Mouse (Mus musculus) cerebellum, postnatal 10 days (tissue): ENCODE data around the gene Fbxw7.

Experiments used
- DNase-seq, 2 experiments: peaks; one replicate each; pipeline ENCODE4 v3.0.0; 2021; ENCODE audit warnings: mixed read lengths in 2 of 2

Gene Fbxw7

GRCm38 (mm10) chr3:84897952-84898351 is 82.9 kb downstream of the Fbxw7 start:
- no peak for DNase-seq

GRCm38 (mm10) chr3:84906528-84906927 is 91.5 kb downstream of the Fbxw7 start:
- DNase-seq = peak; percentile 46 to 56

- no peak for DNase-seq
These were observed 99.2 kb downstream of the Fbxw7 start for GRCm38 (mm10) chr3:84914284-84914683.

- no peak for DNase-seq
These were observed 103.0 kb downstream of the Fbxw7 start for GRCm38 (mm10) chr3:84917903-84918679.

- peak; percentile 52 to 61 for DNase-seq
These were observed 106.8 kb downstream of the Fbxw7 start for GRCm38 (mm10) chr3:84921704-84922420.

- no peak for DNase-seq
These were observed 108.2 kb downstream of the Fbxw7 start for GRCm38 (mm10) chr3:84923256-84923655.

GRCm38 (mm10) chr3:84923670-84924069 is 108.6 kb downstream of the Fbxw7 start:
- no peak for DNase-seq

- DNase-seq = peak in 1 of 2 experiments; percentile 16
These were observed 110.2 kb downstream of the Fbxw7 start for GRCm38 (mm10) chr3:84925229-84925628.

- DNase-seq = no peak
These were observed 111.1 kb downstream of the Fbxw7 start for GRCm38 (mm10) chr3:84926140-84926539.

- no peak for DNase-seq
These were observed 112.2 kb downstream of the Fbxw7 start for GRCm38 (mm10) chr3:84927168-84927794.

- DNase-seq = no peak
These were observed 112.8 kb downstream of the Fbxw7 start for GRCm38 (mm10) chr3:84927901-84928300.

- DNase-seq = no peak
These were observed 114.1 kb downstream of the Fbxw7 start for GRCm38 (mm10) chr3:84929171-84929570.

GRCm38 (mm10) chr3:84930683-84931082 is 115.6 kb downstream of the Fbxw7 start:
- DNase-seq = no peak

- no peak for DNase-seq
These were observed 120.7 kb downstream of the Fbxw7 start for GRCm38 (mm10) chr3:84935729-84936128.

GRCm38 (mm10) chr3:84936252-84936651 is 121.2 kb downstream of the Fbxw7 start:
- peak in 1 of 2 experiments; percentile 59 for DNase-seq

GRCm38 (mm10) chr3:84936956-84937355 is 121.9 kb downstream of the Fbxw7 start:
- no peak for DNase-seq

GRCm38 (mm10) chr3:84937360-84938355 is 122.6 kb downstream of the Fbxw7 start:
- peak in 1 of 2 experiments; percentile 42 for DNase-seq

GRCm38 (mm10) chr3:84944933-84945332 is 129.9 kb downstream of the Fbxw7 start:
- DNase-seq = no peak

GRCm38 (mm10) chr3:84946381-84946780 is 131.3 kb downstream of the Fbxw7 start:
- DNase-seq = no peak

- no peak for DNase-seq
These were observed 134.3 kb downstream of the Fbxw7 start for GRCm38 (mm10) chr3:84949387-84949786.

- no peak for DNase-seq
These were observed 136.6 kb downstream of the Fbxw7 start for GRCm38 (mm10) chr3:84951698-84952097.

GRCm38 (mm10) chr3:84952135-84952534 is 137.1 kb downstream of the Fbxw7 start:
- peak; percentile 77 for DNase-seq
